Mouse (Mus musculus) limb, embryonic 15.5 days (tissue): ENCODE measurements around the gene Adh4. TPM values are rescaled to one million over a fixed set of nuclear protein-coding genes. Genes with fewer than 3 reads are reported as not detected.
"Not testable (repeated sequence)": the region's sequence is repeated elsewhere in the genome, so short reads cannot be mapped to it uniquely, and the experiment has no call there.

Experiments
- ATAC-seq: fragments of 200-750 bp; cut with Nextera tagmentation; 2 replicates; pipeline ENCODE4 v1.8.0; 2017; ENCODE audit warnings: low read depth, moderate TSS enrichment; ENCODE audit not compliant: insufficient number of reproducible peaks, low FRiP score, low TSS enrichment
- H3K27ac ChIP-seq: fragments of 300-500 bp; sonication (generic); 2 replicates; pipeline ENCODE4 v1.5.1; 2015; ENCODE audit warnings: moderate library complexity, mild to moderate bottlenecking, inconsistent platforms
- H3K27me3 ChIP-seq: fragments of 300-500 bp; sonication (generic); 2 replicates; pipeline ENCODE4 v1.6.1; 2015; ENCODE audit warnings: inconsistent platforms
- H3K36me3 ChIP-seq: fragments of 300-500 bp; sonication (generic); 2 replicates; pipeline ENCODE4 v1.6.1; 2015; ENCODE audit warnings: inconsistent platforms
- H3K4me1 ChIP-seq: fragments of 300-500 bp; sonication (generic); 2 replicates; pipeline ENCODE4 v1.6.1; 2015; ENCODE audit warnings: inconsistent platforms
- H3K4me2 ChIP-seq: fragments of 300-500 bp; sonication (generic); 2 replicates; pipeline ENCODE4 v1.6.1; 2015; ENCODE audit warnings: mild to moderate bottlenecking, inconsistent platforms
- H3K4me3 ChIP-seq: fragments of 300-500 bp; sonication (generic); 2 replicates; pipeline ENCODE4 v1.5.1; 2015; ENCODE audit warnings: mild to moderate bottlenecking, inconsistent platforms
- H3K9ac ChIP-seq: fragments of 300-500 bp; sonication (generic); 2 replicates; pipeline ENCODE4 v1.6.1; 2015; ENCODE audit warnings: inconsistent platforms
- H3K9me3 ChIP-seq: fragments of 300-500 bp; sonication (generic); 2 replicates; pipeline ENCODE4 v1.6.1; 2016; ENCODE audit warnings: inconsistent platforms
- WGBS: fragments of 180-500 bp; shearing (Covaris S2); methylation state at CpG from one replicate; pipeline ENCODE4 v1.1.7; 2015; 5-methylcytosine and 5-hydroxymethylcytosine counted together
- polyA plus RNA-seq: library from polyadenylated mRNA; unstranded; fragments of >200 nt; fragmentation: Nextera tagmentation; extraction: Ambion mirVana; gene quantifications from 2 replicates; pipeline ENCODE4 v1.2.1, GENCODE M21; 2015

Gene Adh4
- polyA plus RNA-seq, 1 experiment from 2014 or later: 0.18 TPM

DNA sequence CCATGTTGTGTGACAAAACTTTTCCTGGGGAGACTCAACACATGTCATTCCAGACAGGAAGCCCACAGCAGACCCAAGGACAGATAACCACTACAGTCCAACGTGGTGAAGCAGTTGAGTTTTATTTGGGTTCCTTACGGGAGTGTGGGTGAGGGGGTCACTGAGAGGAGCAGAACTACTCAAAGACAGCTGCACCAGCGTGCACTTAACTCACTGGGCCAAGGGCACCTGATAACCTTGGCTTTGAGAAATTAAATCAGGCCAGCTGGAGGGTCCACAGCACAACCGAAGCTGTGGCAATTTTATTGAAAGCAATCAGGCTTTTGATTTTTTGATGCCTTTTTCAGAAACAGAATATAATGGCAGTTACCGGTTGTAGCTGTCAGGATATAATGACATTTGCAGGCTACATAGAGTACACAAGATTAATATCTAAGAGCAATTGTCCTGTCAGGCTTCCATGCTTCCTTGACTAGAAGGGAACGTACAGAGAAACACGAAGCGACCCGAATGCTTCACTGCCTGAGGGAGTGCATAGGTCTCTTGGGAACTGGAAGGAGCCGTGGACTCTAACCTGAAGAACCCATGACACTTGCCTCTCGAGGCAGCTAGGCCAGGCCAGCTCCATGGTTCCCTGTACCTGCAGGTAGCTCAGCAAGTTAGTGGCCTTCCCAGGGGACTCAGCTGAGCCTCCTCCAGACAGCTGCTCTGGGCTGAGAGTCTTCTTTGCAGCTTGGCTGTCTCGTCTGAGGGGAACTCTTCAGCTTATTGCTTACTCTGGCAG is 33.0 kb downstream of the Adh4 start:
- Histone ChIP-seq H3K27me3 (no peaks in the 10 kb centered on the region), H3K4me1 (peaks cover 6% of the 10 kb centered on the region; the same call in 1 of the 2 replicates), H3K4me3 (no peak overlapping the region), H3K36me3 (peaks cover 75% of the 10 kb centered on the region), H3K9ac (no peak overlapping the region), H3K9me3 (no peaks in the 10 kb centered on the region), H3K27ac (no peak overlapping the region), H3K4me2 (no peak overlapping the region)
- ATAC-seq: no peak
- WGBS: 70% methylated on average over 12 of the region's 12 CpGs

DNA sequence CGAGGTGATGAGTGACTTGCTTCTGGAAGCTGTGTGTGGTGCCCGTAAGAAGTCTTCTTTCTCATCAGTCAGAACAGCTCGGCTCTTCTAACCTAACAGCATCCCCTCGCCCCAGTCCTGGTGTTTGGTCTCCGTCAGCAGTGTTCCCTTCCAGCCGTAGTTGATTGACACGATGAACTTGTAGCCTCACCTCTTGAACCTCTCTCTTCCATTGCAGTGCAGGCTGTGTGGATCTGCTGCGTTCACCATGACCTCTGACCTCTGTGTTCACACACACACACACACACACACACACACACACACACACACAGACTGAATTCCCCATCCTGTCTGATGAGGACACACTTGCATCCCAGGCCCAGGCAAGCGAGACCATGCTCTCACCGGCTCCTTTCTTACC is 36.9 kb downstream of the Adh4 start:
- peaks cover 84% of the 10 kb centered on the region for H3K36me3 ChIP-seq
- ATAC-seq: no peak

DNA sequence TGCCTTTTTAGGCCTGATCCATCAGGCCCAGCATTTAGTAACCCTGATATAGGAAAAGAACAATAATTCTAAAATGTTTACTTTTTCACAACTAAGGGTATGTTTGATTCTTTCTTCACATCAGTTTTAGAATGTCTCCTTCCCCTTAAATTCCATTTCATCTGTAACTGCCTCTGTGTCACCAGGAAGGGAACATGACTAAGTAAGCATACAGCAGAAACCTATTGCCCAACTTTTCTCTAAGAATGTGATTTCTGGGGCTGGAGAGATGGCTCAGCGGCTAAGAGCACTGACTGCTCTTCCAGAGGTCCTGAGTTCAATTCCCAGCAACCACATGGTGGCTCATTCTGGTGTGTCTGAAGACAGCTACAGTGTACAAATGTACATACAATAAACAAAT is 39.0 kb downstream of the Adh4 start:
- ATAC-seq: no peak
- Histone ChIP-seq H3K27ac (no peak overlapping the region), H3K4me2 (no peak overlapping the region), H3K36me3 (peaks cover 84% of the 10 kb centered on the region), H3K9me3 (no peaks in the 10 kb centered on the region), H3K9ac (no peak overlapping the region), H3K4me1 (no peaks in the 10 kb centered on the region), H3K4me3 (no peak overlapping the region), H3K27me3 (no peaks in the 10 kb centered on the region)
- WGBS: 98% methylated on average over 1 of the region's 1 CpGs

More for the DNA sequence above, 36.9 kb downstream of the Adh4 start:
- no peak overlapping the region for H3K4me3 ChIP-seq
- no peaks in the 10 kb centered on the region for H3K27me3 ChIP-seq
- no peaks in the 10 kb centered on the region for H3K4me1 ChIP-seq
- H3K4me2 ChIP-seq: no peak overlapping the region
- H3K9ac ChIP-seq: no peak overlapping the region
- WGBS: 93% methylated on average over 10 of the region's 10 CpGs
- H3K27ac ChIP-seq: no peak overlapping the region
- H3K9me3 ChIP-seq: no peaks in the 10 kb centered on the region

DNA sequence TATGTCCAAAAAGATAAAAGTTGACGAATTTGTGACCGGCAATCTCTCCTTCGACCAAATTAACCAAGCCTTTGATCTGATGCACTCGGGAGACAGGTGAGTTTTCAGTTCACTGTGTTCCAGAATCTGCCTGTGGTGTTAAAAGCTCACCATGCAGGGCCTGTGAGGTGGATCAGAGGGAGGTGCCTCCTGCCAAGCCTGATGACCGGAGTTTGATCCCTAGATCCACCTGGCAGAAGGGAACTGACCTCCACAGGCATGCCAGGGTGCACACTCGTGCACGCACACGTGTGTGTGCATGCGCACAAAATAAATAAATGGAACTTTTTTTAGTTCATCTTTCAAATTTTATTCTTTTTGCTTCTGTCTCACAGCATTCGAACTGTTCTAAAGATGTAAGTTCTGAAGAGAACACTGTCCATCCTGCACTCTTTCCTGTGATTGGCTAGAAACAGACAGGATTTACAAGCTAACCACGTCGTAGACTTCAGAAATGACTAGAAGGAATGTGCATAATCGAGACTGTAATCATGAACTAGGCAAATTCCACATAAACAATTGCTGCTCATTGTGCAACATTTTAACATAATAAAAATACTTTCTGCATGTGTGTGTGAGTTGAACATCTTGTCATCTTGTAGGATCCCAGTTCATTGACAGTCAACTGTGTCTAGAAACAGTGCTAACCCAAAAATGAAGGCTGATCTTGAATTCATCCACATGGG is 39.6 kb downstream of the Adh4 start:
- Histone ChIP-seq H3K9ac (no peak overlapping the region), H3K36me3 (peaks cover 86% of the 10 kb centered on the region), H3K27ac (no peak overlapping the region), H3K4me3 (no peak overlapping the region), H3K4me1 (no peaks in the 10 kb centered on the region), H3K4me2 (no peak overlapping the region), H3K27me3 (no peaks in the 10 kb centered on the region), H3K9me3 (no peaks in the 10 kb centered on the region)
- no peak for ATAC-seq
- 83% methylated on average over 13 of the region's 13 CpGs for WGBS

DNA sequence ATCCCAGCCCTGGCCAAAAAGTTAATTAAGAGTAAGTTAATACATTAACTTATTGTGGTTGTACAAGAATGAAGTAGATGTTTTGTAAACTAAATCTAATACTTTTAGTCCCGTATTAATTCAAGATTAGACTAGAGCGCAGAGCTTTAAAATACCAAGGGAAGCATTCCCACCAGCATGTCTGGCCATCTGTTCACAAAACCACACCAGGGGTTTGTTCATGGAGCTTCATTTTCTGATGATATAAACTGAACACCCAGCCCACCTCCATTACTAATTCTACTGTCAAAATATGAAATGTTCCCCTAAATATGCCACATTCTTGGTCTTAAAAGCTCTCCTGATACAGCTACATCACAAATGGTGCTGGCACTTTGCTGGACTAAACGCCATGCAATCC is 43.2 kb downstream of the Adh4 start:
- Histone ChIP-seq H3K4me3 (no peak overlapping the region), H3K27me3 (no peaks in the 10 kb centered on the region), H3K9me3 (no peaks in the 10 kb centered on the region), H3K36me3 (peaks cover 80% of the 10 kb centered on the region), H3K4me2 (no peak overlapping the region), H3K9ac (no peak overlapping the region), H3K27ac (no peak overlapping the region), H3K4me1 (no peaks in the 10 kb centered on the region)
- no peak for ATAC-seq
- WGBS: 97% methylated on average over 3 of the region's 3 CpGs

DNA sequence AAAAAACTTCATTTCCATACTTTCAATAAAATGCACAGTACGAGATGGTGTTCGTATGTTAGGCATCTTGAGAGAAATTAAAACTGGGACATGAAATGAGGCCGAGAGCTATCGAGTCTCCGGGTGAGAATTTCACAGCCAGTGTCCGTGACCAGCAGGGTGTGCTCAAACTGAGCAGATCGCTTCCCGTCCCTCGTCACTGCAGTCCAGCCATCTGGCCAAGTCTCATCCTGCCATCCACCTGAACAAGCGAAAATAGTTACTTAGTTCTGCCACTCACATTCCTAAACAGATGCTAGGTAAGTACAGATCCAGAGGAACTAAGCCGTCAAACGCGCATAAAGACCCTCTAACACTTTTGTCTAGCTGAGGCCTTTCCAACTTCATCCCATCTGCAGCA is 45.0 kb downstream of the Adh4 start:
- Histone ChIP-seq H3K36me3 (peaks cover 79% of the 10 kb centered on the region), H3K9me3 (no peaks in the 10 kb centered on the region), H3K4me1 (no peaks in the 10 kb centered on the region), H3K9ac (no peak overlapping the region), H3K27ac (no peak overlapping the region), H3K4me3 (no peak overlapping the region), H3K4me2 (no peak overlapping the region), H3K27me3 (no peaks in the 10 kb centered on the region)
- 79% methylated on average over 13 of the region's 13 CpGs for WGBS
- ATAC-seq: no peak

DNA sequence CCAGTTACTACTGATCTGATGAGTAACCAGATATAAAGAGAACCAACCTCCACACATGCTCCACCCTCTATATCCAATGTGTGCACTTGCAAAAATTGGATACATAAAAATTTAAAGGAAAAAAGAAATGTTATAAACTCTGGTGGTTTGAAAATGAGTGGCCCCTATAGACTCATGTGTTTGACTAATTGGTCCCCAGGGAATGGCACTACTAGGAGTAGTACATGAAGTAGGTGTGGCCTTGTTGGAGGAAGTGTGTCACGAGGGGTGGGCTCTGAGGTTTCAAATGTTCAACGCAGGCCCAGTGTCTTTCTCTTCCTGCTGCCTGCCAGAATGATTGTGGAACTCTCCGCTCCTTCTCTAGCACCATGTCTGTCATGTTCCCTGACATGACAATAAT is 46.6 kb downstream of the Adh4 start:
- peaks cover 81% of the 10 kb centered on the region for H3K36me3 ChIP-seq
- no peak for ATAC-seq
- no peak overlapping the region for H3K4me3 ChIP-seq
- H3K9ac ChIP-seq: no peak overlapping the region
- WGBS: 90% methylated on average over 3 of the region's 3 CpGs
- H3K4me2 ChIP-seq: no peak overlapping the region
- H3K4me1 ChIP-seq: no peaks in the 10 kb centered on the region
- H3K27me3 ChIP-seq: no peaks in the 10 kb centered on the region
- no peak overlapping the region for H3K27ac ChIP-seq
- H3K9me3 ChIP-seq: no peaks in the 10 kb centered on the region

DNA sequence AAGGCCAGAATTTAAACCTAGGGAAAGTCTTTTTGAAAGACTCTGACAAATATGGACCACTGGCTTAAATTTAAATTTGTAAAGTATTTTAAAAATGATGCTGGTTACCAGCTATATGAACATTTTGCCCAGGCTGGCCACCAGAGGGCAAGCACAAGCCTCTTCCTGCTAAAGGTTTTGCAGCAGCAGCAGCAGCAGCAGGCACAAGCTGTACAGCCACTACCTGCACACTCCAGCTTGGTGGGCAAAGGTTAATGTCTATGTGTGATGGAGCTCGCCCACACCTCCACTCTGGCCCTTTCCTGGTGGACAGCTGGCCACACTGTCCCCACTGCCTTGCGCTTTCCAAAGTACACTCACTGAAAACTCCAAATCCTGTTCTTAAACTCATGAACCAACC is 47.9 kb downstream of the Adh4 start:
- Histone ChIP-seq H3K27ac (no peak overlapping the region), H3K4me1 (no peaks in the 10 kb centered on the region), H3K27me3 (no peaks in the 10 kb centered on the region), H3K4me2 (no peak overlapping the region), H3K36me3 (peaks cover 79% of the 10 kb centered on the region), H3K9me3 (no peaks in the 10 kb centered on the region), H3K9ac (no peak overlapping the region), H3K4me3 (no peak overlapping the region)
- ATAC-seq: no peak
- WGBS: 73% methylated on average over 2 of the region's 2 CpGs

DNA sequence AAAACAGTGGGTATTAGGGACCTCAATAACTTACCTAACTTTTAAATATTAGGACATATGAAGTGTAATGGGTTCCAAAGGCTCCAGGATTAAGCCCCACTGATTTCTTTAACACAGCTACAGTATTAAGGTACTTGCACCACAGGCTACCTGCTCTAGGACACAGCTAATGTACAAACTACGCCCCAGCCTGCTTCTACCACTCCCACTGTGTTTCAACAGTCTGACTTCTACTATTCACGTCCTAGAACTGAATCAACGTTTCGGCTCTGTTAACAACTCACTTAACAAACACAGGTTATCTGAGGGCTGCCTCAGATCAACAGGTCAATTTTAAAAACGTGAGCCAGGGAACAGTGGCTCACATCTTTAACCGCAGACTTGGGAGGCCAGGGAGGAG is 48.5 kb downstream of the Adh4 start:
- Histone ChIP-seq H3K4me2 (no peak overlapping the region), H3K27me3 (no peaks in the 10 kb centered on the region), H3K36me3 (peaks cover 78% of the 10 kb centered on the region), H3K9ac (no peak overlapping the region), H3K4me1 (no peaks in the 10 kb centered on the region), H3K4me3 (no peak overlapping the region), H3K27ac (no peak overlapping the region), H3K9me3 (no peaks in the 10 kb centered on the region)
- ATAC-seq: no peak
- 88% methylated on average over 6 of the region's 6 CpGs for WGBS

DNA sequence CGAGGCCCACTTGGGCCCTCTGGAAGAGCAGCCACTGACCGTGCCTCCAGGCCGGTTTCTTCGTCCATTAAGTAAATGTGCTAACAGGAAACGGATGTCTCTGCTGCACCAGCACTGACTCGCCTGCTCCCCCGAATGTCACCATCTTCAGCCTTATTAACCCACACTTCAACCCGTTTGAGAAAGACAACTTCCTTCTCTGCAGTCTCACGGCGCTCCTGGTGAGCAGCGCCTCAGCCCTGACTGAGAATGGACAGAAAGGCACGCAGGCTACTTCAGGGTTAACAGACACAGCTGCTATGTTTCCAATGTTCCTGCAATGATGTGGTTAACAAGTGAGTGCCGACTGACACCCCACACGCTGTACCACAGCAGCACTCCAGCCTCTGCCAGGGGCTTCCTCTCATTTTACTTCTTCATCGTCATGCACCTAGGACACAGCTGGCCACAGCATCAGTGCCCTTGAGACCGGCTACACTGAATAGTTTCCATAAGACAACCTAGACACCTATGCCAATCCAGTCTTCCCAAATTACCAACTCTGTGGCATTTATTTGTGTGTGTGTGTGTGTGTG is 49.4 kb downstream of the Adh4 start:
- no peaks in the 10 kb centered on the region for H3K27me3 ChIP-seq
- H3K4me1 ChIP-seq: no peaks in the 10 kb centered on the region
- H3K9me3 ChIP-seq: no peaks in the 10 kb centered on the region
- H3K4me2 ChIP-seq: no peak overlapping the region
- H3K4me3 ChIP-seq: no peak overlapping the region
- H3K9ac ChIP-seq: no peak overlapping the region
- ATAC-seq: no peak
- H3K36me3 ChIP-seq: peaks cover 79% of the 10 kb centered on the region
- no peak overlapping the region for H3K27ac ChIP-seq
- 63% methylated on average over 16 of the region's 16 CpGs for WGBS

DNA sequence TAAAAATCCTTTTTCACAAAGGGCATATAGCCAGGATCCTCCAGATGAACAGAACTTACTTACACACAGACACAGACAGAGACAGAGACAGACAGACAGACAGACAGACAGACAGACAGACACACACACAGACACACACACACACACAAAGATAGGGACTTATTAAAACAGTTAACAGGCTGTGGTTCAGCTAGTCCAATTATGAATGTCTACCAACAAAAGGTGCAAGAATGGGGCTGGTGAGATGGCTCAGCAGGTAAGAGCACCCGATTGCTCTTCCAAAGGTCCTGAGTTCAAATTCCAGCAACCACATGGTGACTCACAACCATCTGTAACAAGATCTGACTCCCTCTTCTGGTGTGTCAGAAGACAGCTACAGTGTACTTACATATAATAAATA is 51.4 kb downstream of the Adh4 start:
- not testable (repeated sequence) for H3K27me3 ChIP-seq, H3K4me1 ChIP-seq, H3K9ac ChIP-seq, H3K4me3 ChIP-seq, H3K9me3 ChIP-seq, ATAC-seq, H3K27ac ChIP-seq, H3K4me2 ChIP-seq
- WGBS: 90% methylated on average over 1 of the region's 1 CpGs
- H3K36me3 ChIP-seq: peaks cover 73% of the 10 kb centered on the region

DNA sequence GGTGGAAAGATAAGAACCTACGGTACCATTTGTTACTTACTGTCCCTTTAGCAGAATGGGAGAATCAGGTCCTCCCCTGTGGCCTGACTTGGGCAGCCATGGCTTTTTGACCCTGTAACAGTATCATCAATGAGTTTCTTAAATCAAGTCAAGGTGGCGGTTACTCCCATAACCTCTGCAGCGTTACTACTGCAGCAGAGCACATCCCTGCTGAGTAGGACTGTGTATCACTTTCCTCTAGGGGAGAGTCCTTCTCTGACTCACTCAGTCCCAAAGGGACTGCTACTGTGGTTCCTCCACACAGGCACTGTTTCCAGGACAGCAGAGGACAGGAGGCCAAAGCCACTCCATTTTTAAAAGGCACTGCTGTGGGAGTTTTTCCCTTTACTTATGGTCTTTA is 55.8 kb downstream of the Adh4 start:
- Histone ChIP-seq H3K27me3 (no peaks in the 10 kb centered on the region), H3K9ac (no peak overlapping the region), H3K36me3 (peaks cover 61% of the 10 kb centered on the region), H3K27ac (no peak overlapping the region), H3K9me3 (no peaks in the 10 kb centered on the region), H3K4me1 (no peaks in the 10 kb centered on the region), H3K4me3 (no peak overlapping the region), H3K4me2 (no peak overlapping the region)
- WGBS: 85% methylated on average over 3 of the region's 3 CpGs
- ATAC-seq: no peak
